ENCODE assay signal across 8 mouse cellular contexts in the genomic region with DNA sequence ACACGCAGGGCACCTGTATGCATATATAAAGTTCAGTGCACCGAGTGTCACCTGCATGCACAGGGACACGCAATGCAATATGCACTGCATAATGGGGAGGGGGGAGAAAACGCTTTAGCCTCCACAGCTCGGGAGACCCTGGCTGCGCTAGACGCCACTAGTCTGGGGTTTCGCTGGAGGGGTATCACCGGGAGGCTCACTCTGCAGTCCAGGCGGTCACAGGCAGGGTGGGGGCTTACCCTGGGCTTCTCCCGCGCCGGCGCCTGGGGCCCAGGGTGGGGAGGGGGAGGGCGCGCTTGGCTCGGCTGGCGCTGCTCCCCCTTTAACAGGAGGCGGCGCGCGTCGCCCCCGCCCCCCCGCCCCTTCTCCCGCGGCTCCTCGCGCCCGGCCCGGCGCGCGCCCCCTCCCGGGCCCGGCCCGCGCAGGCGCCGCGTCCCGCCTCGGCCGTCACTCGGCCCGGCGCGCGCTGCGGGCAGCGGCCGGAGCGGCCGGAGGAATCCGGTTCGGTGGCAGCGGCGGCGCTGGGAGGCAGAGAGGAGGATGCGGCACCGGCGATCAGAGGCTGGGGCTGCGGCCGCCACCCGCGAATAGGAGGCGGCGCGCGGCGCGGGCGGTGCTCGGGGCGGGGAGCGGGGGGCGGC. TPM values are rescaled to one million over a fixed set of nuclear protein-coding genes. Genes with fewer than 3 reads are reported as not detected.
A peak's percentile ranks its signal among the peaks of the same experiment; 100 is the strongest.
DNase-seq lines count a peak whose midpoint lies in the region; ATAC-seq and TF ChIP-seq lines count a peak whose summit lies in the region.

A gene (plus strand): TSS at position 450 of the 641 bp plus-strand sequence.

- peaks cover 16% of the 10 kb centered on the region for H3K27me3 ChIP-seq in ES-Bruce4 (ENCODE audit: control insufficient read depth, insufficient read depth, low read length, poor library complexity, severe bottlenecking)
- peaks cover 40% of the 10 kb centered on the region for H3K27me3 ChIP-seq in hindbrain, embryonic 13.5 days
- H3K27me3 ChIP-seq in limb, embryonic 10.5 days (ENCODE audit: low read depth, poor library complexity, severe bottlenecking): peaks cover 97% of the 10 kb centered on the region

- DNase-seq in cerebellum, adult 18-20 months: peak; percentile 54 to 72
- peak; percentile 77 for DNase-seq in embryo, embryonic 11 days
- DNase-seq in limb, embryonic 10.5 days (ENCODE audit: low spot score): peak; percentile 54
- DNase-seq in naive thymus-derived CD4-positive, alpha-beta T cell, adult 2 months (ENCODE audit: low read depth): peak; percentile 24
- no peak for DNase-seq in spleen, adult 18-20 months

- TF ChIP-seq CTCF in ES-Bruce4 (IDR thresholded peaks at IDR 0.05; ENCODE audit: low read depth, low read length): no peak

- no peak for ATAC-seq in cerebellum, adult (ENCODE audit: insufficient number of reproducible peaks, low FRiP score, low TSS enrichment)
- peak; percentile 11 for ATAC-seq in hindbrain, embryonic 13.5 days (ENCODE audit: low FRiP score)

- TF ChIP-seq EP300 in ES-Bruce4 (IDR thresholded peaks at IDR 0.05; ENCODE audit: insufficient read depth, low read depth, low read length): no peak

- WGBS in hindbrain, embryonic 13.5 days: under 1% methylated on average over 31 of the region's 77 CpGs
- WGBS in limb, embryonic 10.5 days: 10% methylated on average over 62 of the region's 77 CpGs

- peaks cover 4% of the 10 kb centered on the region for H3K4me1 ChIP-seq in ES-Bruce4 (ENCODE audit: control insufficient read depth, insufficient read depth, low read length)
- peaks cover 73% of the 10 kb centered on the region for H3K4me1 ChIP-seq in hindbrain, embryonic 13.5 days (replicated peaks)
- peaks cover 54% of the 10 kb centered on the region for H3K4me1 ChIP-seq in limb, embryonic 10.5 days

- H3K4me3 ChIP-seq in ES-Bruce4 (ENCODE audit: low read depth, low read length): peak within 1 kb of the TSS; percentile 69
- H3K4me3 ChIP-seq in hindbrain, embryonic 13.5 days: peak within 1 kb of the TSS; percentile 83
- peak within 1 kb of the TSS; percentile 67 for H3K4me3 ChIP-seq in limb, embryonic 10.5 days

- H3K9ac ChIP-seq in ES-Bruce4 (ENCODE audit: low read depth, poor library complexity, severe bottlenecking): peak within 1 kb of the TSS; percentile 75
- peak within 1 kb of the TSS; percentile 93 for H3K9ac ChIP-seq in hindbrain, embryonic 13.5 days

- H3K9me3 ChIP-seq in ES-Bruce4 (replicated peaks; ENCODE audit: control insufficient read depth, insufficient read depth, low read length, poor library complexity, severe bottlenecking): no peaks in the 10 kb centered on the region
- H3K9me3 ChIP-seq in hindbrain, embryonic 13.5 days: no peaks in the 10 kb centered on the region
- H3K9me3 ChIP-seq in limb, embryonic 10.5 days (replicated peaks): no peaks in the 10 kb centered on the region

- no peaks in the 10 kb centered on the region for H3K36me3 ChIP-seq in ES-Bruce4 (ENCODE audit: control insufficient read depth, insufficient read depth, low read length, poor library complexity, severe bottlenecking)
- no peaks in the 10 kb centered on the region for H3K36me3 ChIP-seq in hindbrain, embryonic 13.5 days
- H3K36me3 ChIP-seq in limb, embryonic 10.5 days: no peaks in the 10 kb centered on the region

- peak within 1 kb of the TSS; percentile 86 for H3K4me2 ChIP-seq in hindbrain, embryonic 13.5 days

- TF ChIP-seq POLR2A in ES-Bruce4 (IDR thresholded peaks at IDR 0.05; ENCODE audit: insufficient read depth, low read length): no peak

- no peak within 1 kb of the TSS for H3K27ac ChIP-seq in ES-Bruce4 (ENCODE audit: insufficient read depth, low read length)
- H3K27ac ChIP-seq in hindbrain, embryonic 13.5 days: peak within 1 kb of the TSS; percentile 84
- H3K27ac ChIP-seq in limb, embryonic 10.5 days: peak within 1 kb of the TSS; percentile 68

RNA-seq across cellular contexts. Expression of the gene that starts here (rescaled TPM):
- polyA plus RNA-seq in ES-Bruce4 (2011; ENCODE audit: insufficient read depth, insufficient read length, low read depth, missing spikeins): 4.9 TPM in 2 replicates
- 9.3 and 11.3 TPM in 2 replicates for polyA plus RNA-seq in hindbrain, embryonic 13.5 days (2015; fragmentation: Nextera tagmentation; extraction: Ambion mirVana)
- polyA plus RNA-seq in limb, embryonic 10.5 days (2016; fragmentation: Nextera tagmentation; extraction: Ambion mirVana): 0.45 and 0.84 TPM in 2 replicates

Comparison
In these comparisons a context has a peak if more than half of its experiments do, and no peak if none do; other contexts are left out.
1. Peak in DNase-seq, H3K4me3 ChIP-seq and H3K27ac ChIP-seq in limb, embryonic 10.5 days; RNA of the gene not detected or under 1 TPM.
2. DNase-seq: peak in cerebellum, adult 18-20 months (2 of 2), embryo, embryonic 11 days (single experiment) and naive thymus-derived CD4-positive, alpha-beta T cell, adult 2 months (single experiment); none in spleen, adult 18-20 months (0 of 2).
3. Peak in every context shown above with its lines, with median percentiles within 50 percentile points of each other: H3K4me3 ChIP-seq.